Mouse (Mus musculus): ENCODE measurements around the gene Kcnh7. TPM values are rescaled to one million over a fixed set of nuclear protein-coding genes. Genes with fewer than 3 reads are reported as not detected.

Kcnh7 gene
- polyA plus RNA-seq, 1 experiment = not detected

GRCm38 (mm10) chr2:62834261-62834660 lies 349.8 kb downstream of the Kcnh7 start:
- Histone ChIP-seq H3K4me1 (ENCODE audit: control insufficient read depth, insufficient read depth, insufficient read length, low read length) (no peaks in the 10 kb centered on the region), H3K27ac (replicated peaks; ENCODE audit: low read depth, low read length) (no peak overlapping the region), H3K4me3 (ENCODE audit: insufficient read depth, low read depth, low read length) (no peak overlapping the region)

GRCm38 (mm10) chr2:62819231-62819630 lies 364.9 kb downstream of the Kcnh7 start:
- no peak overlapping the region for H3K4me3 ChIP-seq (ENCODE audit: insufficient read depth, low read depth, low read length)
- H3K4me1 ChIP-seq (ENCODE audit: control insufficient read depth, insufficient read depth, insufficient read length, low read length) = no peaks in the 10 kb centered on the region
- H3K27ac ChIP-seq (replicated peaks; ENCODE audit: low read depth, low read length) = no peak overlapping the region

GRCm38 (mm10) chr2:62816016-62816415 lies 368.1 kb downstream of the Kcnh7 start:
- Histone ChIP-seq H3K4me3 (ENCODE audit: insufficient read depth, low read depth, low read length) (no peak overlapping the region), H3K27ac (replicated peaks; ENCODE audit: low read depth, low read length) (no peak overlapping the region), H3K4me1 (ENCODE audit: control insufficient read depth, insufficient read depth, insufficient read length, low read length) (no peaks in the 10 kb centered on the region)

- no peak overlapping the region for H3K4me3 ChIP-seq (ENCODE audit: insufficient read depth, low read depth, low read length)
- H3K27ac ChIP-seq (replicated peaks; ENCODE audit: low read depth, low read length) = no peak overlapping the region
- no peaks in the 10 kb centered on the region for H3K4me1 ChIP-seq (ENCODE audit: control insufficient read depth, insufficient read depth, insufficient read length, low read length)
Observed at GRCm38 (mm10) chr2:62808813-62809212, 375.3 kb downstream of the Kcnh7 start.

- Histone ChIP-seq H3K27ac (replicated peaks; ENCODE audit: low read depth, low read length) (no peak overlapping the region), H3K4me3 (ENCODE audit: insufficient read depth, low read depth, low read length) (no peak overlapping the region), H3K4me1 (ENCODE audit: control insufficient read depth, insufficient read depth, insufficient read length, low read length) (no peaks in the 10 kb centered on the region)
Observed at GRCm38 (mm10) chr2:62807476-62807882, 376.6 kb downstream of the Kcnh7 start.

GRCm38 (mm10) chr2:62806931-62807330 lies 377.2 kb downstream of the Kcnh7 start:
- H3K4me1 ChIP-seq (ENCODE audit: control insufficient read depth, insufficient read depth, insufficient read length, low read length) = no peaks in the 10 kb centered on the region
- no peak overlapping the region for H3K27ac ChIP-seq (replicated peaks; ENCODE audit: low read depth, low read length)
- no peak overlapping the region for H3K4me3 ChIP-seq (ENCODE audit: insufficient read depth, low read depth, low read length)

- Histone ChIP-seq H3K4me3 (ENCODE audit: insufficient read depth, low read depth, low read length) (no peak overlapping the region), H3K27ac (replicated peaks; ENCODE audit: low read depth, low read length) (no peak overlapping the region), H3K4me1 (ENCODE audit: control insufficient read depth, insufficient read depth, insufficient read length, low read length) (no peaks in the 10 kb centered on the region)
Observed at GRCm38 (mm10) chr2:62804030-62804429, 380.1 kb downstream of the Kcnh7 start.

GRCm38 (mm10) chr2:62784460-62785038 lies 399.5 kb downstream of the Kcnh7 start:
- Histone ChIP-seq H3K4me3 (ENCODE audit: insufficient read depth, low read depth, low read length) (no peak overlapping the region), H3K27ac (replicated peaks; ENCODE audit: low read depth, low read length) (no peak overlapping the region), H3K4me1 (ENCODE audit: control insufficient read depth, insufficient read depth, insufficient read length, low read length) (no peaks in the 10 kb centered on the region)

- Histone ChIP-seq H3K4me3 (ENCODE audit: insufficient read depth, low read depth, low read length) (no peak overlapping the region), H3K4me1 (ENCODE audit: control insufficient read depth, insufficient read depth, insufficient read length, low read length) (no peaks in the 10 kb centered on the region), H3K27ac (replicated peaks; ENCODE audit: low read depth, low read length) (no peak overlapping the region)
Observed at GRCm38 (mm10) chr2:62746256-62746655, 437.8 kb downstream of the Kcnh7 start.

- H3K27ac ChIP-seq (replicated peaks; ENCODE audit: low read depth, low read length) = no peak overlapping the region
- no peaks in the 10 kb centered on the region for H3K4me1 ChIP-seq (ENCODE audit: control insufficient read depth, insufficient read depth, insufficient read length, low read length)
- no peak overlapping the region for H3K4me3 ChIP-seq (ENCODE audit: insufficient read depth, low read depth, low read length)
Observed at GRCm38 (mm10) chr2:62743098-62743497, 441.0 kb downstream of the Kcnh7 start.

- H3K27ac ChIP-seq (replicated peaks; ENCODE audit: low read depth, low read length) = no peak overlapping the region
- H3K4me1 ChIP-seq (ENCODE audit: control insufficient read depth, insufficient read depth, insufficient read length, low read length) = no peaks in the 10 kb centered on the region
- H3K4me3 ChIP-seq (ENCODE audit: insufficient read depth, low read depth, low read length) = no peak overlapping the region
Observed at GRCm38 (mm10) chr2:62730671-62731070, 453.4 kb downstream of the Kcnh7 start.

- Histone ChIP-seq H3K4me3 (ENCODE audit: insufficient read depth, low read depth, low read length) (no peak overlapping the region), H3K27ac (replicated peaks; ENCODE audit: low read depth, low read length) (no peak overlapping the region), H3K4me1 (ENCODE audit: control insufficient read depth, insufficient read depth, insufficient read length, low read length) (no peaks in the 10 kb centered on the region)
Observed at GRCm38 (mm10) chr2:62727732-62728131, 456.4 kb downstream of the Kcnh7 start.

- H3K27ac ChIP-seq (replicated peaks; ENCODE audit: low read depth, low read length) = no peak overlapping the region
- H3K4me3 ChIP-seq (ENCODE audit: insufficient read depth, low read depth, low read length) = no peak overlapping the region
- H3K4me1 ChIP-seq (ENCODE audit: control insufficient read depth, insufficient read depth, insufficient read length, low read length) = no peaks in the 10 kb centered on the region
Observed at GRCm38 (mm10) chr2:62725946-62726345, 458.1 kb downstream of the Kcnh7 start.

GRCm38 (mm10) chr2:62718411-62718810 lies 465.7 kb downstream of the Kcnh7 start:
- Histone ChIP-seq H3K27ac (replicated peaks; ENCODE audit: low read depth, low read length) (no peak overlapping the region), H3K4me3 (ENCODE audit: insufficient read depth, low read depth, low read length) (no peak overlapping the region), H3K4me1 (ENCODE audit: control insufficient read depth, insufficient read depth, insufficient read length, low read length) (no peaks in the 10 kb centered on the region)

GRCm38 (mm10) chr2:62717270-62717669 lies 466.8 kb downstream of the Kcnh7 start:
- Histone ChIP-seq H3K4me3 (ENCODE audit: insufficient read depth, low read depth, low read length) (no peak overlapping the region), H3K27ac (replicated peaks; ENCODE audit: low read depth, low read length) (no peak overlapping the region), H3K4me1 (ENCODE audit: control insufficient read depth, insufficient read depth, insufficient read length, low read length) (no peaks in the 10 kb centered on the region)

- Histone ChIP-seq H3K4me1 (ENCODE audit: control insufficient read depth, insufficient read depth, insufficient read length, low read length) (no peaks in the 10 kb centered on the region), H3K27ac (replicated peaks; ENCODE audit: low read depth, low read length) (no peak overlapping the region), H3K4me3 (ENCODE audit: insufficient read depth, low read depth, low read length) (no peak overlapping the region)
Observed at GRCm38 (mm10) chr2:62715260-62715659, 468.8 kb downstream of the Kcnh7 start.

Data from brown adipose tissue, adult 24 weeks (tissue).